Mouse (Mus musculus) spleen, adult 2 months (tissue): ENCODE measurements around the gene Gfm2. TPM values are rescaled to one million over a fixed set of nuclear protein-coding genes. Genes with fewer than 3 reads are reported as not detected.
A peak's percentile ranks its signal among the peaks of the same experiment; 100 is the strongest.

Experiments
- DNase-seq, 2 experiments: peaks; one replicate each; pipeline versions ENCODE4 v3.0.0 to v3.0.0-alpha.2; 2012 to 2021; ENCODE audit warnings: low spot score in 2 of 2, low read depth in 1 of 2
- H3K27ac ChIP-seq: fragments of 200-500 bp; 2 replicates; pipeline ENCODE4 v1.5.1; 2012; ENCODE audit warnings: low read length, inconsistent platforms; ENCODE audit not compliant: insufficient read depth
- H3K27me3 ChIP-seq: fragments of 200-500 bp; 2 replicates; pipeline ENCODE4 v1.6.1; 2012; ENCODE audit warnings: mild to moderate bottlenecking, moderate library complexity, low read length, inconsistent platforms; ENCODE audit not compliant: control insufficient read depth, insufficient read depth
- H3K36me3 ChIP-seq: fragments of 200-500 bp; 2 replicates; pipeline ENCODE4 v1.6.1; 2012; ENCODE audit warnings: mild to moderate bottlenecking, low read length, inconsistent platforms; ENCODE audit not compliant: control insufficient read depth, insufficient read depth
- H3K4me1 ChIP-seq: fragments of 200-500 bp; 2 replicates; pipeline ENCODE4 v1.6.1; 2011; ENCODE audit warnings: inconsistent platforms; ENCODE audit not compliant: control insufficient read depth, insufficient read depth, insufficient read length
- H3K4me3 ChIP-seq: fragments of 200-500 bp; 2 replicates; pipeline ENCODE4 v1.5.1; 2011; ENCODE audit warnings: mild to moderate bottlenecking, inconsistent platforms; ENCODE audit not compliant: insufficient read depth, insufficient read length; ENCODE audit errors: extremely low read depth
- CTCF ChIP-seq: fragments of 200-500 bp; IDR thresholded peaks from 2 replicates; pipeline ENCODE4 v1.5.1; 2011; ENCODE audit warnings: mild to moderate bottlenecking, inconsistent platforms; ENCODE audit not compliant: insufficient read depth, insufficient read length, insufficient replicate concordance; ENCODE audit errors: extremely low read depth
- POLR2A ChIP-seq: fragments of 200-500 bp; IDR thresholded peaks from 2 replicates; pipeline ENCODE4 v1.6.1; 2011; ENCODE audit warnings: low read depth, low read length, inconsistent platforms
- WGBS: fragments of 180-500 bp; shearing (Covaris S2); methylation state at CpG from one replicate; pipeline ENCODE4 v1.1.7; 2018; 5-methylcytosine and 5-hydroxymethylcytosine counted together
- polyA plus RNA-seq: library from polyadenylated mRNA; depleted of rRNA; stranded (reverse); fragments of >200 nt; gene quantifications from 2 replicates; pipeline ENCODE4 v1.2.3, GENCODE M21; 2012

Gfm2 gene
- polyA plus RNA-seq, 1 experiment = 17.4 TPM

GRCm38 (mm10) chr13:97187693-97188092 lies 50.0 kb downstream of the Gfm2 start:
- H3K27me3 ChIP-seq = no peaks in the 10 kb centered on the region
- 31% methylated on average over 5 of the region's 5 CpGs for WGBS
- H3K4me1 ChIP-seq = no peaks in the 10 kb centered on the region
- TF ChIP-seq POLR2A = no peak
- no peak for TF ChIP-seq CTCF
- no peak overlapping the region for H3K27ac ChIP-seq
- H3K36me3 ChIP-seq = peaks cover 32% of the 10 kb centered on the region
- no peak overlapping the region for H3K4me3 ChIP-seq
- DNase-seq = no peak

- 92% methylated on average over 11 of the region's 11 CpGs for WGBS
- DNase-seq = no peak
- peaks cover 19% of the 10 kb centered on the region for H3K36me3 ChIP-seq
- peaks cover 2% of the 10 kb centered on the region; the same call in 1 of the 2 replicates for H3K4me1 ChIP-seq
- no peak overlapping the region for H3K27ac ChIP-seq
- no peak overlapping the region for H3K4me3 ChIP-seq
- TF ChIP-seq CTCF = no peak
- no peak for TF ChIP-seq POLR2A
- no peaks in the 10 kb centered on the region for H3K27me3 ChIP-seq
These were observed 54.9 kb downstream of the Gfm2 start for GRCm38 (mm10) chr13:97192649-97193048.

- H3K27ac ChIP-seq = no peak overlapping the region
- peaks cover 2% of the 10 kb centered on the region; the same call in 1 of the 2 replicates for H3K4me1 ChIP-seq
- DNase-seq = no peak
- WGBS = 70% methylated on average over 7 of the region's 7 CpGs
- no peak overlapping the region for H3K4me3 ChIP-seq
- no peaks in the 10 kb centered on the region for H3K27me3 ChIP-seq
- H3K36me3 ChIP-seq = peaks cover 17% of the 10 kb centered on the region
- no peak for TF ChIP-seq POLR2A
- no peak for TF ChIP-seq CTCF
These were observed 55.7 kb downstream of the Gfm2 start for GRCm38 (mm10) chr13:97193420-97193819.

GRCm38 (mm10) chr13:97196186-97196924 lies 58.6 kb downstream of the Gfm2 start:
- TF ChIP-seq CTCF = no peak
- no peak for TF ChIP-seq POLR2A
- H3K36me3 ChIP-seq = peaks cover 9% of the 10 kb centered on the region
- H3K4me1 ChIP-seq = peaks cover 2% of the 10 kb centered on the region; the same call in 1 of the 2 replicates
- peak overlapping the region; percentile 52; the same call in 1 of the 2 replicates for H3K27ac ChIP-seq
- H3K27me3 ChIP-seq = no peaks in the 10 kb centered on the region
- DNase-seq = peak in 1 of 2 experiments; percentile 49
- peak overlapping the region; percentile 25; the same call in 1 of the 2 replicates for H3K4me3 ChIP-seq
- WGBS = 73% methylated on average over 12 of the region's 12 CpGs

- H3K27me3 ChIP-seq = no peaks in the 10 kb centered on the region
- 55% methylated on average over 2 of the region's 2 CpGs for WGBS
These were observed 59.1 kb downstream of the Gfm2 start for GRCm38 (mm10) chr13:97196925-97197218.

GRCm38 (mm10) chr13:97197932-97198562 lies 60.3 kb downstream of the Gfm2 start, which contains the start of gene Hexb:
Gene Hexb (minus strand): TSS chr13:97198357.
- Histone ChIP-seq H3K36me3 (peaks cover 2% of the 10 kb centered on the region; the same call in 1 of the 2 replicates), H3K27me3 (no peaks in the 10 kb centered on the region), H3K27ac (peak within 1 kb of the TSS; percentile 95), H3K4me3 (peak within 1 kb of the TSS; percentile 97), H3K4me1 (peaks cover 2% of the 10 kb centered on the region; the same call in 1 of the 2 replicates)
- WGBS = under 1% methylated on average over 45 of the region's 45 CpGs
- TF ChIP-seq POLR2A = 0 out of 2 replicates have a peak, but pooled peaks have one; percentile 24
- 0 out of 2 replicates have a peak, but pooled peaks have one; percentile 7 for TF ChIP-seq CTCF
- DNase-seq = peak; percentile 73 to 95

More at GRCm38 (mm10) chr13:97196925-97197218, 59.1 kb downstream of the Gfm2 start:
- peaks cover 8% of the 10 kb centered on the region for H3K36me3 ChIP-seq
- peak overlapping the region; percentile 16; the same call in 1 of the 2 replicates for H3K4me3 ChIP-seq
- peaks cover 2% of the 10 kb centered on the region; the same call in 1 of the 2 replicates for H3K4me1 ChIP-seq
- H3K27ac ChIP-seq = peak overlapping the region; percentile 52; the same call in 1 of the 2 replicates
- TF ChIP-seq POLR2A = no peak
- TF ChIP-seq CTCF = no peak
- no peak for DNase-seq
